Mouse (Mus musculus): ENCODE results near the gene Gm20388.
"Not testable (repeated sequence)": the region's sequence is repeated elsewhere in the genome, so short reads cannot be mapped to it uniquely, and the experiment has no call there.

Gene Gm20388

DNA sequence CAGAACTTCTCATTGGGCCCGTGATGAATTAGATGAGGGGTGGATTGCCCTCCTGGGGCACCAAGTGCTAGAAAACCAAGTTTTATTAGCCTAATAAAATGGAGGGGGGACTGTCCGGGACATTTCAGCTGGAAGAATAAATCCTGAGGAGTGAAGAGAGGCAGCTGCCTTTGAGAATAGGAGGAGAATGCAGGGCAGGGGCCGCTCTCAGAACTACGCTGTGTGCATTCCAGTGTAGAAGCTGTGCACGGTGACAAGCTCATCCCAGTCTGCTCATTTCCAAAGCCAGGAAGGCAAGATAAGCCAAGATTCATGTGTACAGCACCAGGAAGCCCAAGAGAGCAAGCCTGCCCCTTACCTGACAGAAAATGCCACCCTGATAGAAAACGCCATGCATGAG lies 1487.4 kb downstream of the Gm20388 start:
- DNase-seq (ENCODE audit: low spot score): no peak

- DNase-seq (ENCODE audit: low spot score): no peak
These were observed 1488.1 kb downstream of the Gm20388 start for GRCm38 (mm10) chr8:121398724-121399123.

DNA sequence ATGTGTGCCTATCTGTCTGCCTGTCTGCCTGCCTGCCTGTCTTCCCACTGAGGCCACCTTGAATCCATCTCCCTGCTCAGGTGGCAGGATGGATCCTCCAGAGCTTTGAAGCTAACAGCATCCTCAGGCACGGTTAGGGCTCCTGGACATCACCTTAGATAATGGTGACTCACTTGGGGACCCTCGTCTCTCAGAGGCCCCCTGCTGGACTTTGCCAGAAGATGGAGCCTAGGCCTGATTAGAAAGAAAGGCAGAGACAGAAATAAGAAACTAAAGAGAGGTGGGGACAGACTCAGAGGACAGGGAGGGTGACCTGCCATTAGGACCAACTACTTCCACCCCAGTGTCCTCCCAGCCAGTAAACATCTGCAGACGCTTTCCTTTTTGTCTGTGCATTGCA lies 1488.5 kb downstream of the Gm20388 start:
- no peak for DNase-seq (ENCODE audit: low spot score)

- no peak for DNase-seq (ENCODE audit: low spot score)
These were observed 1489.9 kb downstream of the Gm20388 start for GRCm38 (mm10) chr8:121400581-121400980.

DNA sequence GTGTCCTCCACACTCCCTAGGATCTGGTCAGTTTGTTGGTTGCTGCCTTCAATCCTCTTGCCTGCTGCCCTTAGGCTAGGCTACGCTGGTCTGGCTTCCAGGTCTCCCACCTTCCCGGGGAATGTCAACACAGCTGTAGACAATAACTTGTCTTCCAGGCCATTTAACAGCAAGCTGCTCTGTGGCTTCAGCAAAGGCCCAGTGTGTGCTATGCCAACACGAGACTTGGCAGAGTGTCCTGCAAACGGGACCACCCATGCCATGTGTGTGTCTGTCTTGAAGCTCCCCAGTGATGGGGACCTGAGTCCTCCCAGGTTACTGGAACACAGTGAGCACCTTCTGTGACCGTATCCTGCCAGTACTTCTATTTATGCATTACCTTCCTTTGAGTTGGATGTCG lies 1493.2 kb downstream of the Gm20388 start:
- DNase-seq (ENCODE audit: low spot score): no peak

DNA sequence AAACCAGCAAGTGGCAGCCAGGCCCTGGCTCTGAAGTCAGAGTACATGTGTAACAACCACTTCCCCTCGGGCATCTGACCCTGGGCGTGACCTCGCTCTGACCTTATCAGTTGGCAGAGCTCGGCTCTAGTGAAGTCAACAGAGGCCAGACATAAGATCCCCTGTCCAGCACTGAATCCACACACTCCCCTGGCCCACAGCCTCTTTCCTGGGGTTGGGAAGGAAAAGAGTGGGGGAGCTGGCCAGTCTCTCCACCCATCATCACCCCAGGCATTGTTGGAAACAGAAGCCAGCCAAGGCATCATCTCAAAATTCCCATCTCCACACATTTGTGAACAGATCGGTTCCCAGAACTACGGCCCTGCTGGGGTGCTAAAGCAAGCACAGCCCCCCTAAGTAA lies 1507.4 kb downstream of the Gm20388 start:
- no peak for DNase-seq (ENCODE audit: low spot score)

GRCm38 (mm10) chr8:121419551-121419950 lies 1508.9 kb downstream of the Gm20388 start:
- DNase-seq (ENCODE audit: low spot score): no peak

DNA sequence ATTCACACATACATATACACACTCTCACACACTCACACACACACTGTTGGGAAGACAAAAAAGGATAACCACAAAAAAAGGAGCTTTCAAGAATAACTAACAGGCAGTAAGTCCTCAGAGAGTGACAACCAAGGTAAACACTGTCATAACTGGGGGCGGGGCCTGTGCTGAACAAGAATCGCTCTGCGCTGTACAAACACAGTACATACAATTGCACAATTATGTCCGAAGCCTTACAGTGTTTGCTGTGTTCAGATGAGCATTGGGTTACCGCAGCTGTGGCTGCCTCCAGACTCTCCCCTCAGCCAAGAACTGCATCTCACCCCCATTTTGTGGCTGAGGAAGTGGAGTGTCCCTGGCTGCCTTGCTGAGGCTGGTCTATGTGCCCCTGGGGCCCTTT lies 1510.4 kb downstream of the Gm20388 start:
- no peak for DNase-seq (ENCODE audit: low spot score)

DNA sequence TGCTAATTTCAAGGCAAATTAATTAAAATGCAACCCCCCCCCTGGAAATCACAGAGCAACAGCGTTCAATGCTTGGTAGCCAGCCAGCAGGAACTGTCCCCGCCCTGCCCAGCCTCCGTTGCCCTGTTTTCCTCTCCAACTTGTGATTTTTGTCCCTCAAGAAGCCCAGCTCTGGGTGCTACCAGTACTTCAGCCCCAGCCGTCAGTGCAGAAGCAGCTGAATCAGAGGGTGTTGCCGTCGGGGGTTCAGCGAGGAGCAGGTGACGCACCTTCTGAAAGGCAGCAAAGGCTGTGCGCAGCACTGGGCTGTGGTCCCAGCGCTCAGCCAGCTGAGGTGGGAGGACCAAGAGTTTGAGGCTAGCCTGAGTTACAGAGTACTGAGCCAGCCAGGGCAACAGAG lies 1513.4 kb downstream of the Gm20388 start:
- DNase-seq (ENCODE audit: low spot score): no peak

GRCm38 (mm10) chr8:121424600-121424999 lies 1514.0 kb downstream of the Gm20388 start:
- DNase-seq (ENCODE audit: low spot score): no peak

DNA sequence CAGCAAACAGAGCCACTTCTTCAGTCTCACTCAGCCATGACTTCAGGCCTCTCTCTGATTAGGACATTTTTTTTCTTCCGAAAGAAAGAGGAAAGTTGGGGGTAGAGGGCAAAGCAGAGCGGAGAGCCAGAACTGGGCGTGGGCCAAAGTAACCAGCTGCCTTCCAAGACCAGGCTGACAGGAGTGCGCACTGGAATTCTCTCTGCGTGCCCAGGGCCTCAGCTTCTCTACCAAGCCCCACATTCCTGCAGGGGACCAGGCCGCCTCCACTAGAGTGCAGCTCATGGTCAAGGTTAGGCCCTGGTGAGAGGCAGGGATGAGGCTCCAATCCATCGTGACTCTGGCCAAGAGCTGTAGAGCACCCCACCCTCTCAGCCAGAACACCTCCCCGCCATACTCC lies 1520.9 kb downstream of the Gm20388 start:
- DNase-seq (ENCODE audit: low spot score): no peak

DNA sequence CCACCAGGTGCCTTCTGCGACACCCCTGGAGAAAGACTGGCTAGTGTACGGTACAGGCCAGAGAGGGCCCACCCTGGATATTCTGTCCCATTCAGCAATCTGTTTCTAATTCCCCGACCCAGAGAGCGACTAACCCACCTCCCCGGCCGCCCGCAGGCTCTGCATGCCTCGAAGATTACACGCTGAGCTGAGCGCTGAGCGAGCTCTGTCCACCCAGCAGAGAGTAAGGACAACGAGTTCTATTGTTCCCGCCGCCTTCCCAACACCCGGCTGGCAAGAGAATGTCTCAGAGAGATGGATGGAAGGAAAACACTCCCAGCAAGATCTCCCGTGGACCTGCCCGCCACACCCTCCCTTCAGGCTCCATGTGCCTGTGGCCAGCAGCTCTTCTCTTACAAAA lies 1522.8 kb downstream of the Gm20388 start:
- DNase-seq (ENCODE audit: low spot score): no peak

DNA sequence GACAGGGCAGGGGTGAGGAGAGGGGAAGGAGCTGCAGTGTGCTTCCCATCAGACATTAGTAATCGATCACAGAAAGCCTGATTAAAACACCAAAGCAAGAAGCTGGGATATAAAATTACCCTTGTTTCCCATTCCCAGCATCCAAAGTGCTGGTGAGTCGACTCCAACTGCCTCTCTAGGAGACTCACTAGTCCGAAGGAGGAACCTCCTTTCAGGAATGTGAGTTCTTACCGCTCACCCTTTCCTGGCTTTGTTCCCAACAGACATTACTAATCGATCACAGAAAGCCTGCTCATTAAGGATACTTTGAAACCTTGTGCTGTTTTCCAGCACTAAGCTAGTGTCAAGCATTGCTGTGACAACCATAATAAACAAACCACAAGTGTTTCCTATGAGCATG lies 1526.0 kb downstream of the Gm20388 start:
- no peak for DNase-seq (ENCODE audit: low spot score)

GRCm38 (mm10) chr8:121437506-121437905 lies 1526.9 kb downstream of the Gm20388 start:
- DNase-seq (ENCODE audit: low spot score): no peak

GRCm38 (mm10) chr8:121438111-121438510 lies 1527.5 kb downstream of the Gm20388 start:
- DNase-seq (ENCODE audit: low spot score): no peak

DNA sequence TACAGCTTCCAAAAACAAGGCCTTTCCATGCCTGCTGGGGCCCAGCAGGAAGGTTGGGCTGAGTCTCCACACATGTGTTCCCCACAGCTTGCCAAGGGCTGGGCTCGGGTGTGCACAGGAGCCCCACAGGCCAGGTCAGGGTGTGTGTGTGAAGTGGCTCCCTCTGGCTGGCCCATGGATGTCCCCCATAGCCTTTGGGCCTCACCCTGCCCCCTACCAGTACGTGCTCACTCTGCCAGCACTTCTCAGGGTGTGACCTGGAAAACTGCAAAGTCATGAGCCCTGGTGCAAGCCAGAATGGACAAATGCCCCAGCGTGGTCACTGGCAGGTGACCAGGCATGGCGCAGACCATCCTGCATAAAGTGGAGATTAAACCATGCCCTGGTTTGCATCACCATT lies 1528.7 kb downstream of the Gm20388 start:
- no peak for DNase-seq (ENCODE audit: low spot score)

- DNase-seq (ENCODE audit: low spot score): no peak
These were observed 1532.7 kb downstream of the Gm20388 start for GRCm38 (mm10) chr8:121443361-121443760.

- DNase-seq (ENCODE audit: low spot score): not testable (repeated sequence)
These were observed 1533.9 kb downstream of the Gm20388 start for GRCm38 (mm10) chr8:121444521-121444920.

DNA sequence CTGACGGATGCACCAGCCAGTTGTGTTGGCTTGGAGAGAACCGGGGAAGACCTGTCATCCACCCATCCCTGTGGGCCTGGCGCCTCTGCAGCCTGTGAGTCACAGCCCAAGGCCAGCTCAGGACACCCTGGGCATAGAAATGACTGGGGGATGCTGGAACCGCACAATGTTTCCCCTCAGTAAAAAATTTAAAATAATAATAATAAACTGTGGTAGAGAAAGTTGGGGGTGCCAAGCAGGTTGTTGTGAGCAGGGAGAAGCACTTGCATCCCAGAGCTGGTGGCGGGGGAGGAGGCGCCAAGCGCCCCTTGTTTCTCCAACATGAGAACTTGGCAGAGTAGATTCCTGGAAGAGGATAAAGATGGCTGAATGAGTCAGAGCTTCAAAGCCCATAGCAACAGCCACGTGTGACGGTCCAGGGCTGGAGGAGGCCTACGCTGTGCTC lies 1534.4 kb downstream of the Gm20388 start:
- no peak for DNase-seq (ENCODE audit: low spot score)

DNA sequence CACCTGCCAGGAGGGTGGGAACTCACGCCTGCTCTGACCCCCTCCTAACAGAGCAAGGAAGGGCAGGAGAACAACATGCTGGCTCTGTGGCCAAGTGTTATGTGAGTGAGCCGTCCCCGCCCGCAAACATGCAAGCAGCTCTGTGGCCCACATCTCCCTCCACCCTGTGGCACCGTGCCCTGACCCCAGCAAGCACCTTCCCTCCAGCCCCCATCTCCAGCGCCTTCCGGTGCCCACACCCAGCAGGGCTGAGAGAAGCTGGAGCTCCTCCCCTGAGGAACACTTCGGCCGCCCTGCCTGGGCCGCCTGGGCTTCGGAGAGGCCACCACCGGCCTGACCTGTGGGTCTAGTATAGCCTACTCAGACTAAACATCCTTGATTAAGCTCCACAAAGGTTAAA lies 1535.5 kb downstream of the Gm20388 start:
- no peak for DNase-seq (ENCODE audit: low spot score)

DNA sequence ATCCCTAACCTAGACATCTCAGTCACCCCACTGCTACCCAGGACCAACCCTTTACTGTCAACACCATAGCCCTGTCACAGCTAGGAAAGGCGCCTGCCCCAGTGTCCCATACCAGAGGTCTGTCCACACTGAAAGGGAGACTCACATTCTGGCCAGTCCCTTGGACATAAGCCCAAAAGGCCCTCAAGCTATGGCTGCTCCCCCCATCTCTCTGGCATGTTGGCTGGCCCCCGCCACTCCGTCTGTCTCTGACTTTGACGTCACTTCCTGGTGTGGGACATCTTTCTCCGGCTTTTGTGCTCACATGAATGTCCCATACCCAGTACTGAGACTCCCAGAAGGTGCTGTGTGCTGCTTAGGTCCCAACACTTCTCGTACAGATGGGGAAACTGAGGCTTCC lies 1536.2 kb downstream of the Gm20388 start:
- no peak for DNase-seq (ENCODE audit: low spot score)

GRCm38 (mm10) chr8:121450211-121450610 lies 1539.6 kb downstream of the Gm20388 start:
- DNase-seq (ENCODE audit: low spot score): no peak

DNA sequence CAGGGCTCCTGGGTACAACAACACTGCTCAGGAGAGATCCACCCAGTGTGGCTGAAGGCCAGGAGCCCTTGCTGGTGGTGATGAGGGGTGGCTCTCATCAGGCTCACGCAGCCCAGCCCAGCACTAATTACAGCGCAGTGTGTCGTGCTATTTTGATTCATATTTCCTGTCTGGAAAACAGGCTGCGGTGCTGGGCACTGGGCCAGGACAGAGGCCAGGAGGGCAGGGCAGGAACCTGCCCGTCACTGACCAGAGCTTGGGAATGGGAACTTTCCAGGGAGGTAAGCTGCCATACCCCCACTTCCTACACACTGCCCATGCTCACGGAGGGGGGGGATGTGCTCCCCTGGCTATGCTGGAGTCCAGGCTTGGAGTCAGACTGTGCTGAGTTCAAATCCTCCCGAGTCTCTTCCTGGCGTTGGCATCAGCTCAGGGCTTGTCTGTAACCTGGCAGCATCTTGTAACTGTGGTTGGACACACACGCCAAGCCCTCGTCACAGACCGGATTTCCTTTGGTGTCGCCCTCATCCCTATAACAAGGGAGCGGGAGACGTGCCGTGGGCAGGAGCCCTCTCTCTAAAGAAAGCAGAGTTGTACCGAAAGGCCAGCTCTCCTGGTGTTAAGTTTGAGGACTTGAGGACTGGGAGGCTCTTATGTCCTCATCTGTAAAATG lies 1540.9 kb downstream of the Gm20388 start:
- DNase-seq (ENCODE audit: low spot score): no peak

DNA sequence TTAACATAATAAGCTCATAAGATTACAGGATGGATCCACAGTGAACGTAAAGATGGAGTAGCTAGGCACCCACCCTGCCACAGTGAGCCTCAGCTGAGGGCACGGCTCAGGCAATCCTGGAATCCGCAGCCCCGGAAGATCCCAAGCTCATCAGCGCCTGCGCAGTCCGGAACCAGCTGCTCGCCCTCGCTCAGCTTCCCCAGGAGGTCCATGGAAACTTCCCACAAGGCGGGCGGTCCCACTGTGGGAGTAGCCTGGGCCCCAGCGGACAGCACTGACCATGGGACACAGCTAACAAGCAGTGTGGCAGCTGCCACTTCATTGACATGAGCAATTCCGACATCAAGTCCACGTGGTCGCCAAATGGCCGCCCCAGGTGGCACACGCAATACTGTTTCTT lies 1544.1 kb downstream of the Gm20388 start:
- no peak for DNase-seq (ENCODE audit: low spot score)

- no peak for DNase-seq (ENCODE audit: low spot score)
These were observed 1550.6 kb downstream of the Gm20388 start for GRCm38 (mm10) chr8:121461192-121461591.

Measured in urinary bladder, postnatal 25 days (tissue).